Mouse (Mus musculus): ENCODE measurements around the gene Wdr59.
"Not testable (repeated sequence)": the region's sequence is repeated elsewhere in the genome, so short reads cannot be mapped to it uniquely, and the experiment has no call there.

GRCm38 (mm10) chr8:111498249-111498648 is 23.6 kb downstream of the Wdr59 start:
- TF ChIP-seq GATA2 (IDR thresholded peaks at IDR 0.05; ENCODE audit: borderline replicate concordance, low read depth, low read length); CTCF (IDR thresholded peaks at IDR 0.05; ENCODE audit: low read depth, low read length); POLR2AphosphoS5 (IDR thresholded peaks at IDR 0.05; ENCODE audit: insufficient replicate concordance, low read depth, low read length); GATA1 (IDR thresholded peaks at IDR 0.05; ENCODE audit: borderline replicate concordance, low read length): not testable (repeated sequence)

Measured in G1E (cell line).